Mouse (Mus musculus): Measurements from ENCODE around the gene Irf2bp1. TPM values are rescaled to one million over a fixed set of nuclear protein-coding genes. Genes with fewer than 3 reads are reported as not detected.
A peak's percentile ranks its signal among the peaks of the same experiment; 100 is the strongest.

Irf2bp1 gene
- polyA plus RNA-seq, 1 experiment from 2014 or later: 26.5 TPM

- peaks cover 29% of the 10 kb centered on the region for H3K4me1 ChIP-seq (ENCODE audit: control insufficient read depth, insufficient read depth, low read length)
- WGBS: 9% methylated on average over 29 of the region's 34 CpGs
- peak overlapping the region; percentile 89 for H3K4me3 ChIP-seq (ENCODE audit: low read depth, low read length)
- ATAC-seq (ENCODE audit: low FRiP score): no peak; the same call in 1 of the 2 replicates
- no peak overlapping the region for H3K27ac ChIP-seq (ENCODE audit: low read depth, low read length)
- H3K4me2 ChIP-seq: peak overlapping the region; percentile 99
- H3K9me3 ChIP-seq (ENCODE audit: control insufficient read depth, low read length): no peaks in the 10 kb centered on the region
- H3K36me3 ChIP-seq (ENCODE audit: control insufficient read depth, insufficient read depth, low read length): peaks cover 10% of the 10 kb centered on the region; the same call in 1 of the 2 replicates
- no peaks in the 10 kb centered on the region for H3K27me3 ChIP-seq (ENCODE audit: control insufficient read depth, insufficient read depth, low read length)
- peak overlapping the region; percentile 89 for H3K9ac ChIP-seq (ENCODE audit: low read length)
- DNase-seq (ENCODE audit: low spot score, missing footprints): peak; percentile 93
Observed at GRCm38 (mm10) chr7:19004631-19005079, 811 bp downstream of the Irf2bp1 start.

GRCm38 (mm10) chr7:19005417-19006121, 1.7 kb downstream of the Irf2bp1 start:
- DNase-seq (ENCODE audit: low spot score, missing footprints) (no peak), ATAC-seq (ENCODE audit: low FRiP score) (no peak)
- Histone ChIP-seq H3K9ac (ENCODE audit: low read length) (no peak overlapping the region), H3K36me3 (ENCODE audit: control insufficient read depth, insufficient read depth, low read length) (peaks cover 10% of the 10 kb centered on the region; the same call in 1 of the 2 replicates), H3K4me2 (peak overlapping the region; percentile 99), H3K4me1 (ENCODE audit: control insufficient read depth, insufficient read depth, low read length) (peaks cover 29% of the 10 kb centered on the region), H3K27me3 (ENCODE audit: control insufficient read depth, insufficient read depth, low read length) (no peaks in the 10 kb centered on the region), H3K4me3 (ENCODE audit: low read depth, low read length) (peak overlapping the region; percentile 89), H3K9me3 (ENCODE audit: control insufficient read depth, low read length) (no peaks in the 10 kb centered on the region), H3K27ac (ENCODE audit: low read depth, low read length) (no peak overlapping the region)
- 83% methylated on average over 34 of the region's 34 CpGs for WGBS

GRCm38 (mm10) chr7:19006476-19006875, 2.6 kb downstream of the Irf2bp1 start:
- no peak overlapping the region for H3K9ac ChIP-seq (ENCODE audit: low read length)
- H3K27me3 ChIP-seq (ENCODE audit: control insufficient read depth, insufficient read depth, low read length): no peaks in the 10 kb centered on the region
- peaks cover 10% of the 10 kb centered on the region; the same call in 1 of the 2 replicates for H3K36me3 ChIP-seq (ENCODE audit: control insufficient read depth, insufficient read depth, low read length)
- DNase-seq (ENCODE audit: low spot score, missing footprints) (peak; percentile 97), ATAC-seq (ENCODE audit: low FRiP score) (no peak)
- H3K4me2 ChIP-seq: peak overlapping the region; percentile 12; the same call in 1 of the 2 replicates
- H3K4me3 ChIP-seq (ENCODE audit: low read depth, low read length): no peak overlapping the region
- WGBS: 10% methylated on average over 12 of the region's 12 CpGs
- H3K9me3 ChIP-seq (ENCODE audit: control insufficient read depth, low read length): no peaks in the 10 kb centered on the region
- peaks cover 25% of the 10 kb centered on the region for H3K4me1 ChIP-seq (ENCODE audit: control insufficient read depth, insufficient read depth, low read length)
- no peak overlapping the region for H3K27ac ChIP-seq (ENCODE audit: low read depth, low read length)

- ATAC-seq (ENCODE audit: low FRiP score): no peak
- 87% methylated on average over 13 of the region's 13 CpGs for WGBS
- no peak for DNase-seq (ENCODE audit: low spot score, missing footprints)
- H3K27me3 ChIP-seq (ENCODE audit: control insufficient read depth, insufficient read depth, low read length): no peaks in the 10 kb centered on the region
- H3K9ac ChIP-seq (ENCODE audit: low read length): no peak overlapping the region
- no peak overlapping the region for H3K4me3 ChIP-seq (ENCODE audit: low read depth, low read length)
- H3K27ac ChIP-seq (ENCODE audit: low read depth, low read length): no peak overlapping the region
- H3K36me3 ChIP-seq (ENCODE audit: control insufficient read depth, insufficient read depth, low read length): peaks cover 10% of the 10 kb centered on the region; the same call in 1 of the 2 replicates
- no peaks in the 10 kb centered on the region for H3K9me3 ChIP-seq (ENCODE audit: control insufficient read depth, low read length)
- no peak overlapping the region for H3K4me2 ChIP-seq
- peaks cover 29% of the 10 kb centered on the region for H3K4me1 ChIP-seq (ENCODE audit: control insufficient read depth, insufficient read depth, low read length)
Observed at GRCm38 (mm10) chr7:19007026-19007977, 3.5 kb downstream of the Irf2bp1 start.

- Histone ChIP-seq H3K36me3 (ENCODE audit: control insufficient read depth, insufficient read depth, low read length) (peaks cover 6% of the 10 kb centered on the region; the same call in 1 of the 2 replicates), H3K4me2 (no peak overlapping the region), H3K9me3 (ENCODE audit: control insufficient read depth, low read length) (no peaks in the 10 kb centered on the region), H3K27ac (ENCODE audit: low read depth, low read length) (no peak overlapping the region), H3K9ac (ENCODE audit: low read length) (no peak overlapping the region), H3K27me3 (ENCODE audit: control insufficient read depth, insufficient read depth, low read length) (no peaks in the 10 kb centered on the region), H3K4me1 (ENCODE audit: control insufficient read depth, insufficient read depth, low read length) (peaks cover 17% of the 10 kb centered on the region), H3K4me3 (ENCODE audit: low read depth, low read length) (no peak overlapping the region)
- WGBS: 81% methylated on average over 7 of the region's 7 CpGs
- no peak for ATAC-seq (ENCODE audit: low FRiP score)
- DNase-seq (ENCODE audit: low spot score, missing footprints): no peak
Observed at GRCm38 (mm10) chr7:19010581-19010980, 6.7 kb downstream of the Irf2bp1 start.

- H3K9ac ChIP-seq (ENCODE audit: low read length): peak overlapping the region; percentile 72
- no peak overlapping the region for H3K27ac ChIP-seq (ENCODE audit: low read depth, low read length)
- DNase-seq (ENCODE audit: low spot score, missing footprints): peak; percentile 87
- peak overlapping the region; percentile 22 for H3K4me3 ChIP-seq (ENCODE audit: low read depth, low read length)
- H3K4me2 ChIP-seq: peak overlapping the region; percentile 57
- ATAC-seq (ENCODE audit: low FRiP score): peak; percentile 34; the same call in 1 of the 2 replicates
- no peaks in the 10 kb centered on the region for H3K27me3 ChIP-seq (ENCODE audit: control insufficient read depth, insufficient read depth, low read length)
- WGBS: 6% methylated on average over 22 of the region's 31 CpGs
- H3K9me3 ChIP-seq (ENCODE audit: control insufficient read depth, low read length): no peaks in the 10 kb centered on the region
- H3K36me3 ChIP-seq (ENCODE audit: control insufficient read depth, insufficient read depth, low read length): no peaks in the 10 kb centered on the region
- H3K4me1 ChIP-seq (ENCODE audit: control insufficient read depth, insufficient read depth, low read length): peaks cover 8% of the 10 kb centered on the region
Observed at GRCm38 (mm10) chr7:19012025-19012621, 8.3 kb downstream of the Irf2bp1 start.

GRCm38 (mm10) chr7:19012882-19013281, 9.0 kb downstream of the Irf2bp1 start:
- peaks cover 8% of the 10 kb centered on the region for H3K4me1 ChIP-seq (ENCODE audit: control insufficient read depth, insufficient read depth, low read length)
- H3K27me3 ChIP-seq (ENCODE audit: control insufficient read depth, insufficient read depth, low read length): no peaks in the 10 kb centered on the region
- DNase-seq (ENCODE audit: low spot score, missing footprints) (no peak), ATAC-seq (ENCODE audit: low FRiP score) (no peak)
- H3K36me3 ChIP-seq (ENCODE audit: control insufficient read depth, insufficient read depth, low read length): no peaks in the 10 kb centered on the region
- H3K9me3 ChIP-seq (ENCODE audit: control insufficient read depth, low read length): no peaks in the 10 kb centered on the region
- no peak overlapping the region for H3K4me3 ChIP-seq (ENCODE audit: low read depth, low read length)
- 54% methylated on average over 2 of the region's 2 CpGs for WGBS
- no peak overlapping the region for H3K4me2 ChIP-seq
- no peak overlapping the region for H3K9ac ChIP-seq (ENCODE audit: low read length)
- H3K27ac ChIP-seq (ENCODE audit: low read depth, low read length): no peak overlapping the region

- Histone ChIP-seq H3K4me2 (no peak overlapping the region), H3K9me3 (ENCODE audit: control insufficient read depth, low read length) (no peaks in the 10 kb centered on the region), H3K27ac (ENCODE audit: low read depth, low read length) (no peak overlapping the region), H3K9ac (ENCODE audit: low read length) (no peak overlapping the region), H3K4me1 (ENCODE audit: control insufficient read depth, insufficient read depth, low read length) (peaks cover 8% of the 10 kb centered on the region), H3K27me3 (ENCODE audit: control insufficient read depth, insufficient read depth, low read length) (no peaks in the 10 kb centered on the region), H3K36me3 (ENCODE audit: control insufficient read depth, insufficient read depth, low read length) (no peaks in the 10 kb centered on the region), H3K4me3 (ENCODE audit: low read depth, low read length) (no peak overlapping the region)
- no peak for DNase-seq (ENCODE audit: low spot score, missing footprints)
- 64% methylated on average over 15 of the region's 15 CpGs for WGBS
- ATAC-seq (ENCODE audit: low FRiP score): no peak
Observed at GRCm38 (mm10) chr7:19014452-19014851, 10.6 kb downstream of the Irf2bp1 start.

Measured in midbrain, embryonic 11.5 days (tissue).